Mouse (Mus musculus) E14TG2a.4 (cell line): ENCODE measurements around the gene Pan3.
A peak's percentile ranks its signal among the peaks of the same experiment; 100 is the strongest.

Source experiments
- H3K27me3 ChIP-seq: 2 replicates; pipeline ENCODE4 v1.6.1; 2014; ENCODE audit warnings: low read length, control low read depth; ENCODE audit not compliant: insufficient read depth
- H3K36me3 ChIP-seq: 2 replicates; pipeline ENCODE4 v1.6.1; 2014; ENCODE audit warnings: low read length, control low read depth; ENCODE audit not compliant: insufficient read depth
- H3K4me1 ChIP-seq: replicated peaks from 2 replicates; pipeline ENCODE4 v1.6.1; 2014; ENCODE audit warnings: low read depth, low read length, control low read depth
- H3K4me3 ChIP-seq: replicated peaks from 2 replicates; pipeline ENCODE4 v1.5.1; 2014; ENCODE audit warnings: mild to moderate bottlenecking, low read length
- H3K9me3 ChIP-seq: 2 replicates; pipeline ENCODE4 v1.6.1; 2014; ENCODE audit warnings: low read length, control low read depth
- CTCF ChIP-seq: conservative IDR thresholded peaks from 2 replicates; pipeline ENCODE4 v1.5.1; 2014; ENCODE audit warnings: low read length
- NANOG ChIP-seq: IDR thresholded peaks from 2 replicates; pipeline ENCODE4 v1.6.1; 2014; ENCODE audit warnings: borderline replicate concordance, low read length, mixed read lengths
- POU5F1 ChIP-seq: IDR thresholded peaks from 2 replicates; pipeline ENCODE4 v1.6.1; 2014; ENCODE audit warnings: low read length, borderline replicate concordance

Gene Pan3

DNA sequence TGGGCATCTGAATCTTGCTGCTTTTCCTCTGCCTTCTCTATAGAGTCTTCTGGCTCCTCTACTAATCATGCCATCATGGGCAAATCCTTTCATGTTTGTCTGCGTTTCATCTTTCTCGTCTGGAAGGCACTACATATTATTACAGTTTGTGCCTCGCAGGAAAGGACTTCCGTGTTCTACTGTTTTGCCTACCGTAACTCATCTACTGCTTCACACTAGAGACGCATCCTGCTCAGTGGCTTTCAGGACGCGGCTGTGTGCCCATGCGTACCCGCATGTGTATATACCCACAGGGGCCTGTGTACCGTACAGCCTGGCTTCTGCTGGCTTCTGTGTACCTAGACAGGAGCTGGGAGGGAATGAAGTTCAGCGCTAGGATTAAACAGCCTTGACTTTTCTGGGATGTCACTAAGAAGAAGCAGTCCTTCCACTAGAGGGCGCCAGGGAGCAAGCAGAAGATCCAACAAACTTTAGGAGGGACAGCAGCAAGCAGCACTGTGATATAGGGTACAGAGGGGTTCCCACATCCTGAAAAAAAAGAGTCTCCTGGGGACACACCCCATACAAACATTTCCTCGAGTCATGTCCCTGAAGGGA lies 153.8 kb downstream of the Pan3 start:
- H3K9me3 ChIP-seq, result no peaks in the 10 kb centered on the region
- no peak overlapping the region for H3K4me3 ChIP-seq
- TF ChIP-seq CTCF (peak; percentile 74), NANOG (no peak), POU5F1 (no peak)
- H3K36me3 ChIP-seq, result no peaks in the 10 kb centered on the region
- H3K4me1 ChIP-seq, result peaks cover 10% of the 10 kb centered on the region; the same call in 1 of the 2 replicates
- peaks cover 12% of the 10 kb centered on the region for H3K27me3 ChIP-seq

DNA sequence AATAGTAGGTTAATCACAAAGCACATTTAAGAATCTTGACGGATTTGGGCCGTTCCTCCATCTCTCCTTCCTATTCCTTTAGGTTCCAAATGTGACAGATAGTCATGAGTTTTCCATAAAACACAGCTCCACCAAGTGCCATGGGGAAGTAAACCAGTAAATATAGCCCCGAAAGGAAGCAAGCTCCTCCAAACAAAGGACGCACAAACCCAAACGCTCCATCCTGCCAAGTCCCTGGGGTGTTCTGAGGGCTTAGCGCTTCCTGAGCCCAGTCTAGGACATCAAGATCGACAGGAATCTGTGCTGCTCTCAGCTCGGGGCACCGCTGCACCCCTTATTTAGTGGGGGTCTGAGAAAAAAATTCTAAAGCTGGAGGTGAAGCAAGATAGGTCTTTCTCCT lies 154.7 kb downstream of the Pan3 start:
- H3K36me3 ChIP-seq, result no peaks in the 10 kb centered on the region
- H3K4me3 ChIP-seq, result no peak overlapping the region
- TF ChIP-seq CTCF, result no peak
- no peak for TF ChIP-seq NANOG
- TF ChIP-seq POU5F1, result no peak
- H3K9me3 ChIP-seq, result no peaks in the 10 kb centered on the region
- H3K27me3 ChIP-seq, result peaks cover 17% of the 10 kb centered on the region
- peaks cover 16% of the 10 kb centered on the region for H3K4me1 ChIP-seq

GRCm38 (mm10) chr5:147585070-147585469 lies 155.1 kb downstream of the Pan3 start:
- Histone ChIP-seq H3K9me3 (no peaks in the 10 kb centered on the region), H3K36me3 (no peaks in the 10 kb centered on the region), H3K4me3 (no peak overlapping the region), H3K27me3 (peaks cover 21% of the 10 kb centered on the region), H3K4me1 (peaks cover 21% of the 10 kb centered on the region)
- TF ChIP-seq POU5F1 (no peak), CTCF (no peak), NANOG (no peak)

GRCm38 (mm10) chr5:147589814-147590213 lies 159.9 kb downstream of the Pan3 start:
- TF ChIP-seq POU5F1 (no peak), CTCF (no peak), NANOG (no peak)
- H3K9me3 ChIP-seq, result no peaks in the 10 kb centered on the region

DNA sequence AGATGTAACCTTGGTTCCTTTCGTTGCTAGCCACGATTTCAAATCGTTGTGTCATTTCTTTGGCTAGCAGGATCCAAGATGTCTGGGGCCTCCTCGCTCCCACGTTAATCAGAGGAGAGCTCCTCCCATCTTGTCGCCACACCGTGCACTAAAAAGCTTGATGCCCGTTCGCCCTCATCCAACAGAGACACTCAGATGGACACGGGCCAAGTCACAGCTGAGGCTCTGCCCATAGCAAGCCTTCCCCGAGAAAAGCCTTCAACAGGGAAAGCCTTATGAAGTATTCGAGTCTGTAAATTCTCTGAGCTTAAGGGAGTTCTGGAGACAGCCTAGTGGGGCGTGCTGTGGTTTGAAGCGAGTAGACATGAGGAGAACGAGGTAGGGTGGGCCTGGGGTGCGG lies 167.9 kb downstream of the Pan3 start:
- no peak for TF ChIP-seq CTCF
- no peak for TF ChIP-seq POU5F1
- TF ChIP-seq NANOG, result no peak
- H3K27me3 ChIP-seq, result 0 out of 2 replicates have a peak, but pooled peaks cover 6% of the 10 kb centered on the region
- H3K9me3 ChIP-seq, result no peaks in the 10 kb centered on the region
- no peaks in the 10 kb centered on the region for H3K36me3 ChIP-seq
- no peaks in the 10 kb centered on the region for H3K4me1 ChIP-seq
- no peak overlapping the region for H3K4me3 ChIP-seq

More at GRCm38 (mm10) chr5:147589814-147590213, 159.9 kb downstream of the Pan3 start:
- Histone ChIP-seq H3K27me3 (peaks cover 31% of the 10 kb centered on the region), H3K36me3 (no peaks in the 10 kb centered on the region), H3K4me1 (peaks cover 13% of the 10 kb centered on the region), H3K4me3 (peak overlapping the region; percentile 49)
